Mouse (Mus musculus) kidney, embryonic 16.5 days (tissue): ENCODE results near the gene Rgs1. TPM values are rescaled to one million over a fixed set of nuclear protein-coding genes. Genes with fewer than 3 reads are reported as not detected.

Experiments
- ATAC-seq: fragments of 200-750 bp; cut with Nextera tagmentation; 2 replicates; pipeline ENCODE4 v1.8.0; 2017; ENCODE audit warnings: moderate TSS enrichment; ENCODE audit not compliant: low FRiP score, low TSS enrichment
- H3K27ac ChIP-seq: fragments of 300-500 bp; sonication (generic); 2 replicates; pipeline ENCODE4 v1.5.1; 2014; ENCODE audit warnings: low read length
- H3K27me3 ChIP-seq: fragments of 300-500 bp; sonication (generic); 2 replicates; pipeline ENCODE4 v1.6.1; 2014; ENCODE audit warnings: low read length, control low read depth, mixed read lengths; ENCODE audit not compliant: insufficient read depth
- H3K36me3 ChIP-seq: fragments of 300-500 bp; sonication (generic); 2 replicates; pipeline ENCODE4 v1.6.1; 2014; ENCODE audit warnings: low read length, control low read depth, mixed read lengths; ENCODE audit not compliant: insufficient read depth
- H3K4me1 ChIP-seq: fragments of 300-500 bp; sonication (generic); 2 replicates; pipeline ENCODE4 v1.6.1; 2014; ENCODE audit warnings: low read length, control low read depth, mixed read lengths; ENCODE audit not compliant: insufficient read depth
- H3K4me2 ChIP-seq: fragments of 300-500 bp; sonication (generic); replicated peaks from 2 replicates; pipeline ENCODE4 v1.6.1; 2014; ENCODE audit warnings: low read depth, low read length
- H3K4me3 ChIP-seq: fragments of 300-500 bp; sonication (generic); 2 replicates; pipeline ENCODE4 v1.5.1; 2014; ENCODE audit warnings: mild to moderate bottlenecking, low read length
- H3K9ac ChIP-seq: fragments of 300-500 bp; sonication (generic); replicated peaks from 2 replicates; pipeline ENCODE4 v1.6.1; 2014; ENCODE audit warnings: low read length
- H3K9me3 ChIP-seq: fragments of 300-500 bp; sonication (generic); 2 replicates; pipeline ENCODE4 v1.6.1; 2016; ENCODE audit warnings: low read length, control low read depth
- WGBS: fragments of 180-500 bp; shearing (Covaris S2); extraction: QIAGEN DNeasy Blood & Tissue Kit; methylation state at CpG from one replicate; pipeline ENCODE4 v1.1.7; 2014; 5-methylcytosine and 5-hydroxymethylcytosine counted together
- polyA plus RNA-seq: library from polyadenylated mRNA; unstranded; fragments of >200 nt; fragmentation: Nextera tagmentation; extraction: Ambion mirVana; gene quantifications from 2 replicates; pipeline ENCODE4 v1.2.1, GENCODE M21; 2015

Gene Rgs1
- polyA plus RNA-seq, 1 experiment from 2014 or later = not detected

DNA sequence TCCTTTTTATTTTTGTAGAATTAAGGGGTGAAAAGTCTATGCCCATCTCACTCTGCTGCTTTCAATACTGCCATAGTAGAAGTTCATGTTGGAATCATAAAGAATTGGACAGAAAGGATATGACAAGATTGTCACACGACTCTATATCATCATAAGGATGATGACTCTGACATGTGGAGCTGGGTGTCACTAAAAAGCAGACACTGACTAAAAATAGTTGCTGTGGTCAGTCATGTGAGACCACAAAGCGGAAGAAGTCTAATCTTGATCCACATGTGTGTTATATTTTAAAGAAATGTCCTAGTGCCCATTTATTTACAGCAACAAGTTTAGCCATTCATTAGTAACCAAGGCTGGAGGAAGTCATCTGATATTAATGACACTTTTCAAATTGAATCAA is 48.5 kb downstream of the Rgs1 start:
- no peak for ATAC-seq
- Histone ChIP-seq H3K4me1 (no peaks in the 10 kb centered on the region), H3K36me3 (no peaks in the 10 kb centered on the region), H3K4me3 (no peak overlapping the region), H3K27me3 (no peaks in the 10 kb centered on the region), H3K9me3 (no peaks in the 10 kb centered on the region), H3K9ac (no peak overlapping the region), H3K27ac (no peak overlapping the region), H3K4me2 (no peak overlapping the region)
- WGBS = 71% methylated on average over 2 of the region's 2 CpGs

DNA sequence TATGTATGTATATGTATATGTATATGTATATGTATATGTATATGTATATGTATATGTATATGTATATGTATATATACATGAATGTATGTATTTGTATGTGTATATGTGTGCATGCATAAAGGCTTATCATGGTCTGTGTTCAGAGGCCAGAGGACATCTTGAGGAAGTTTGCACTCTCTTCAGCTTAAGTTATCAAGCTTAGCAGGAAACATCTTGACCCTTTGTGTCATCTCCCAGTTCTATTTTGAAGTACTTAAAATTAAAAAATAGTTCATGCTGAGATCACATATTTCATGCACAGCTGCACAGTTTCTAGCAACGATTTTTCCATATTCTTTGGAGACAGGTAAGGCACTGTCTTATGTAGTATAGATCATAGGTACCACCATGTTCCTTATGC is 49.5 kb downstream of the Rgs1 start:
- 66% methylated on average over 1 of the region's 1 CpGs for WGBS
- no peaks in the 10 kb centered on the region for H3K9me3 ChIP-seq
- no peak overlapping the region for H3K4me3 ChIP-seq
- H3K27me3 ChIP-seq = no peaks in the 10 kb centered on the region
- ATAC-seq = no peak
- H3K9ac ChIP-seq = no peak overlapping the region
- no peak overlapping the region for H3K27ac ChIP-seq
- H3K4me2 ChIP-seq = no peak overlapping the region
- H3K36me3 ChIP-seq = no peaks in the 10 kb centered on the region
- H3K4me1 ChIP-seq = no peaks in the 10 kb centered on the region

DNA sequence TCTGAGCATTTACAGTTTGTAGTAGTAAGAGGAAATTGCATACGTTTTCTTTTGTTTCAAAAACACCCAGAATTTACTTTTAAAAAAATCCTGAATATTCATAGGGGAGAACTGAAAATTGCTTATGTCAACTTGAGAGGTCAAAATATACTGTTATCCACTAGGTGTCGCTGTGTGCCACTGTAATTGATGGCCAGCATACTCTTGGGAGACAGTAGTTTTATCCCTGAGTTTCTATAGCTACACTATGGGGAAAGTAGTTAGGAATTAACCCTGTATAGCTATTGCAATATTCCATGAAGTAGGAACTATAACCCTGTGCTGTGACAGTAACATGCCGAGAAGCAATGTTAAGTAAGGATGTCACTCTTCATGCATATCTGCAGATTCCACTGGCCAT is 51.4 kb downstream of the Rgs1 start:
- Histone ChIP-seq H3K27me3 (no peaks in the 10 kb centered on the region), H3K4me1 (no peaks in the 10 kb centered on the region), H3K4me2 (no peak overlapping the region), H3K27ac (no peak overlapping the region), H3K9me3 (no peaks in the 10 kb centered on the region), H3K9ac (no peak overlapping the region), H3K36me3 (no peaks in the 10 kb centered on the region), H3K4me3 (no peak overlapping the region)
- 30% methylated on average over 3 of the region's 3 CpGs for WGBS
- no peak for ATAC-seq

Other genes with a start within 250 kb of the Rgs1 start
- 26.0 and 33.2 TPM in 2 replicates for gene Rgs2, start 245.1 kb downstream of the Rgs1 start, polyA plus RNA-seq
- not detected in 2 replicates for gene Rgs13, start 71.9 kb downstream of the Rgs1 start, polyA plus RNA-seq